Mouse (Mus musculus) lung, adult 2 months (tissue): ENCODE results near the gene Gnao1. TPM values are rescaled to one million over a fixed set of nuclear protein-coding genes. Genes with fewer than 3 reads are reported as not detected.

Experiments
- DNase-seq: peaks from one replicate; pipeline ENCODE4 v3.0.0; 2022
- H3K4me1 ChIP-seq: fragments of 200-500 bp; 2 replicates; pipeline ENCODE4 v1.6.1; 2011; ENCODE audit warnings: low read length; ENCODE audit not compliant: control insufficient read depth, insufficient read depth
- H3K4me3 ChIP-seq: fragments of 200-500 bp; replicated peaks from 2 replicates; pipeline ENCODE3; 2011; ENCODE audit warnings: low read depth, mild to moderate bottlenecking, control low read depth, low read length; ENCODE audit errors: extremely low read depth
- CTCF ChIP-seq: fragments of 200-500 bp; IDR thresholded peaks from 2 replicates; pipeline ENCODE4 v1.5.1; 2011; ENCODE audit warnings: mild to moderate bottlenecking, low read length, control low read depth; ENCODE audit not compliant: insufficient read depth
- POLR2A ChIP-seq: fragments of 200-500 bp; IDR thresholded peaks from 2 replicates; pipeline ENCODE4 v1.6.1; 2011; ENCODE audit warnings: low read depth, mild to moderate bottlenecking, control low read depth, low read length, borderline replicate concordance; ENCODE audit errors: extremely low read depth
- WGBS: fragments of 180-500 bp; shearing (Covaris S2); methylation state at CpG from one replicate; pipeline ENCODE4 v1.1.7; 2018; 5-methylcytosine and 5-hydroxymethylcytosine counted together
- polyA plus RNA-seq: library from polyadenylated mRNA; depleted of rRNA; stranded (reverse); fragments of >200 nt; gene quantifications from 2 replicates; pipeline ENCODE4 v1.2.3, GENCODE M21; 2012

Gnao1 gene
- polyA plus RNA-seq, 1 experiment, result 38.4 TPM

GRCm38 (mm10) chr8:93816226-93816625 lies 6.5 kb downstream of the Gnao1 start:
- no peak for DNase-seq
- no peak overlapping the region for H3K4me3 ChIP-seq
- TF ChIP-seq CTCF (no peak), POLR2A (no peak)
- H3K4me1 ChIP-seq, result no peaks in the 10 kb centered on the region; the same call in 1 of the 2 replicates
- WGBS, result 65% methylated on average over 6 of the region's 6 CpGs

- DNase-seq, result no peak
- WGBS, result 85% methylated on average over 1 of the region's 1 CpGs
- H3K4me3 ChIP-seq, result no peak overlapping the region
- no peaks in the 10 kb centered on the region for H3K4me1 ChIP-seq
- no peak for TF ChIP-seq POLR2A
- TF ChIP-seq CTCF, result no peak
These were observed 7.6 kb downstream of the Gnao1 start for GRCm38 (mm10) chr8:93817366-93817765.

- Histone ChIP-seq H3K4me3 (no peak overlapping the region), H3K4me1 (peaks cover 3% of the 10 kb centered on the region)
- 63% methylated on average over 4 of the region's 4 CpGs for WGBS
- DNase-seq, result no peak
- no peak for TF ChIP-seq CTCF
- no peak for TF ChIP-seq POLR2A
These were observed 10.2 kb downstream of the Gnao1 start for GRCm38 (mm10) chr8:93819929-93820328.

- WGBS, result 86% methylated on average over 7 of the region's 7 CpGs
- TF ChIP-seq CTCF (no peak), POLR2A (no peak)
- no peak overlapping the region for H3K4me3 ChIP-seq
- DNase-seq, result no peak
- peaks cover 3% of the 10 kb centered on the region for H3K4me1 ChIP-seq
These were observed 11.6 kb downstream of the Gnao1 start for GRCm38 (mm10) chr8:93821327-93821726.

GRCm38 (mm10) chr8:93825317-93825716 lies 15.6 kb downstream of the Gnao1 start:
- no peak for DNase-seq
- H3K4me1 ChIP-seq, result peaks cover 4% of the 10 kb centered on the region
- H3K4me3 ChIP-seq, result no peak overlapping the region
- 28% methylated on average over 4 of the region's 4 CpGs for WGBS
- TF ChIP-seq CTCF (no peak), POLR2A (no peak)

GRCm38 (mm10) chr8:93830626-93831025 lies 20.9 kb downstream of the Gnao1 start:
- 43% methylated on average over 3 of the region's 3 CpGs for WGBS
- DNase-seq, result no peak
- Histone ChIP-seq H3K4me3 (no peak overlapping the region), H3K4me1 (peaks cover 5% of the 10 kb centered on the region)
- TF ChIP-seq POLR2A (no peak), CTCF (no peak)

- Histone ChIP-seq H3K4me3 (no peak overlapping the region), H3K4me1 (no peaks in the 10 kb centered on the region; the same call in 1 of the 2 replicates)
- TF ChIP-seq POLR2A, result no peak
- no peak for TF ChIP-seq CTCF
- 59% methylated on average over 5 of the region's 5 CpGs for WGBS
- no peak for DNase-seq
These were observed 26.0 kb downstream of the Gnao1 start for GRCm38 (mm10) chr8:93835771-93836170.

GRCm38 (mm10) chr8:93839113-93839512 lies 29.3 kb downstream of the Gnao1 start:
- 70% methylated on average over 8 of the region's 8 CpGs for WGBS
- H3K4me1 ChIP-seq, result peaks cover 2% of the 10 kb centered on the region; the same call in 1 of the 2 replicates
- no peak for DNase-seq
- no peak overlapping the region for H3K4me3 ChIP-seq
- TF ChIP-seq CTCF (no peak), POLR2A (no peak)

- Histone ChIP-seq H3K4me1 (peaks cover 2% of the 10 kb centered on the region; the same call in 1 of the 2 replicates), H3K4me3 (no peak overlapping the region)
- WGBS, result 64% methylated on average over 4 of the region's 4 CpGs
- TF ChIP-seq POLR2A (no peak), CTCF (no peak)
- DNase-seq, result no peak
These were observed 30.7 kb downstream of the Gnao1 start for GRCm38 (mm10) chr8:93840486-93840885.

GRCm38 (mm10) chr8:93840956-93841752 lies 31.4 kb downstream of the Gnao1 start:
- no peak for DNase-seq
- WGBS, result 27% methylated on average over 10 of the region's 10 CpGs

GRCm38 (mm10) chr8:93842574-93842973 lies 32.8 kb downstream of the Gnao1 start:
- 92% methylated on average over 4 of the region's 4 CpGs for WGBS
- Histone ChIP-seq H3K4me3 (no peak overlapping the region), H3K4me1 (peaks cover 2% of the 10 kb centered on the region)
- no peak for DNase-seq
- TF ChIP-seq CTCF (no peak), POLR2A (no peak)

More at GRCm38 (mm10) chr8:93840956-93841752, 31.4 kb downstream of the Gnao1 start:
- Histone ChIP-seq H3K4me1 (peaks cover 2% of the 10 kb centered on the region; the same call in 1 of the 2 replicates), H3K4me3 (no peak overlapping the region)
- no peak for TF ChIP-seq POLR2A
- TF ChIP-seq CTCF, result no peak
